In the genomic region with DNA sequence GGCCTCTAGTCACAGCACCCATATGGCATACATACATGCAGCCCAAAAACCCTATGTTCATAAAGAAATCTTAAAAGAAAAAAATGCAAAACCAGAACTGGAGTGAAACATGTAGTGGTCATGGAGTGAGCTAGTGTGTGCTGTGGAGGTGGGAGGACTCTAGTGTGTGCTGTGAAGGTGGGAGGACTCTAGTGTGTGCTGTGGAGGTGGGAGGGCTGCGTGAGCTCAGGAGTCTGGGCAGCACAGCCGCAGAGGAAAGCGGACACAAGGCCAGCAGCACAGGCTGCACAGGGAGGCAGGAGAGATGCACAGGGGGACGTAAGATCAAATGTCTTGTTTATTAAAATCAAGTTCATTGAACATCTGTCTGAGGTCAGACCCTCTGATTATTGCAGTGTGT, we compare ENCODE assay signal across 23 mouse cellular contexts.
"Had no signal": no experiment of that assay in that cellular context is flagged by ENCODE, and none has a peak within 500 bp of the region (broad histone marks: within the 10 kb centered on the region; RNA-seq: fewer than 3 reads in every experiment).

No protein-coding gene starts in this region.

- ATAC-seq: forebrain, postnatal 0 days; hindbrain, postnatal 0 days; intestine, postnatal 0 days had no signal

- H3K9ac ChIP-seq: forebrain, postnatal 0 days; heart, embryonic 13.5 days; heart, embryonic 15.5 days; hindbrain, embryonic 13.5 days; hindbrain, embryonic 15.5 days; limb, embryonic 12.5 days had no signal

- H3K27me3 ChIP-seq: heart, embryonic 13.5 days; heart, embryonic 15.5 days; hindbrain, embryonic 13.5 days; hindbrain, embryonic 15.5 days; limb, embryonic 12.5 days had no signal

- H3K9me3 ChIP-seq: heart, embryonic 10.5 days; heart, embryonic 13.5 days; heart, embryonic 15.5 days; hindbrain, embryonic 13.5 days; hindbrain, embryonic 15.5 days; limb, embryonic 10.5 days; limb, embryonic 12.5 days had no signal

- H3K4me2 ChIP-seq: heart, embryonic 13.5 days; heart, embryonic 15.5 days; hindbrain, embryonic 13.5 days; hindbrain, embryonic 15.5 days; limb, embryonic 12.5 days had no signal

- H3K4me3 ChIP-seq: heart, embryonic 10.5 days; heart, embryonic 13.5 days; heart, embryonic 15.5 days; hindbrain, embryonic 13.5 days; hindbrain, embryonic 15.5 days; layer of hippocampus, adult 2 months; left cerebral cortex, adult 2 months; limb, embryonic 10.5 days; limb, embryonic 12.5 days had no signal

- DNase-seq: forebrain, postnatal 0 days; gastrocnemius, postnatal 14 days; gastrocnemius, postnatal 36 days; heart, adult 18-20 months; heart, postnatal 14 days; heart, postnatal 36 days; kidney, adult 18-20 months; kidney, adult 8-10 months; kidney, postnatal 10 days; kidney, postnatal 25 days; kidney, postnatal 4 days; liver had no signal

- H3K4me1 ChIP-seq: limb, embryonic 10.5 days; limb, embryonic 12.5 days had no signal

- H3K27ac ChIP-seq: heart, embryonic 10.5 days; heart, embryonic 13.5 days; heart, embryonic 15.5 days; hindbrain, embryonic 13.5 days; hindbrain, embryonic 15.5 days; hindbrain, postnatal 0 days; layer of hippocampus, adult 2 months; left cerebral cortex, adult 2 months; limb, embryonic 10.5 days; limb, embryonic 12.5 days had no signal
